Mouse (Mus musculus): Measurements from ENCODE around the gene Creb3l2. TPM values are rescaled to one million over a fixed set of nuclear protein-coding genes. Genes with fewer than 3 reads are reported as not detected.

Gene Creb3l2
- polyA plus RNA-seq (2012; rRNA removed): 6.6 and 6.8 TPM in 2 replicates

GRCm38 (mm10) chr6:37442041-37442667, at the start of gene Creb3l2:
Creb3l2 (minus strand) TSS chr6:37442146.
- under 1% methylated on average over 33 of the region's 33 CpGs for WGBS
- TF ChIP-seq CTCF (IDR thresholded peaks at IDR 0.05; ENCODE audit: extremely low read depth, insufficient read depth, insufficient read length, insufficient replicate concordance) (no peak), POLR2A (IDR thresholded peaks at IDR 0.05; ENCODE audit: low read depth, low read length) (peak; percentile 15; the same call in 1 of the 2 replicates)
- Histone ChIP-seq H3K4me1 (ENCODE audit: control insufficient read depth, insufficient read depth, insufficient read length) (peaks cover 2% of the 10 kb centered on the region; the same call in 1 of the 2 replicates), H3K27me3 (ENCODE audit: control insufficient read depth, insufficient read depth, low read length) (no peaks in the 10 kb centered on the region), H3K4me3 (ENCODE audit: extremely low read depth, insufficient read depth, insufficient read length) (peak within 1 kb of the TSS; percentile 76), H3K27ac (ENCODE audit: insufficient read depth, low read length) (peak within 1 kb of the TSS; percentile 44), H3K36me3 (ENCODE audit: control insufficient read depth, insufficient read depth, low read length) (no peaks in the 10 kb centered on the region)
- DNase-seq (ENCODE audit: low read depth in 1 of 2, low spot score in 2 of 2): peak; percentile 93 to 99

- DNase-seq (ENCODE audit: low read depth in 1 of 2, low spot score in 2 of 2): no peak
- H3K4me1 ChIP-seq (ENCODE audit: control insufficient read depth, insufficient read depth, insufficient read length): no peaks in the 10 kb centered on the region
- H3K36me3 ChIP-seq (ENCODE audit: control insufficient read depth, insufficient read depth, low read length): no peaks in the 10 kb centered on the region
- H3K4me3 ChIP-seq (ENCODE audit: extremely low read depth, insufficient read depth, insufficient read length): no peak overlapping the region
- no peak overlapping the region for H3K27ac ChIP-seq (ENCODE audit: insufficient read depth, low read length)
- WGBS: 87% methylated on average over 4 of the region's 4 CpGs
- H3K27me3 ChIP-seq (ENCODE audit: control insufficient read depth, insufficient read depth, low read length): no peaks in the 10 kb centered on the region
- no peak for TF ChIP-seq POLR2A (IDR thresholded peaks at IDR 0.05; ENCODE audit: low read depth, low read length)
- TF ChIP-seq CTCF (IDR thresholded peaks at IDR 0.05; ENCODE audit: extremely low read depth, insufficient read depth, insufficient read length, insufficient replicate concordance): no peak
Observed at GRCm38 (mm10) chr6:37486502-37486901, 44.6 kb upstream of the Creb3l2 start.

- no peak overlapping the region for H3K4me3 ChIP-seq (ENCODE audit: extremely low read depth, insufficient read depth, insufficient read length)
- no peak for TF ChIP-seq CTCF (IDR thresholded peaks at IDR 0.05; ENCODE audit: extremely low read depth, insufficient read depth, insufficient read length, insufficient replicate concordance)
- TF ChIP-seq POLR2A (IDR thresholded peaks at IDR 0.05; ENCODE audit: low read depth, low read length): no peak
- H3K4me1 ChIP-seq (ENCODE audit: control insufficient read depth, insufficient read depth, insufficient read length): no peaks in the 10 kb centered on the region
- WGBS: 76% methylated on average over 1 of the region's 1 CpGs
- no peak for DNase-seq (ENCODE audit: low read depth in 1 of 2, low spot score in 2 of 2)
- no peaks in the 10 kb centered on the region for H3K27me3 ChIP-seq (ENCODE audit: control insufficient read depth, insufficient read depth, low read length)
- H3K36me3 ChIP-seq (ENCODE audit: control insufficient read depth, insufficient read depth, low read length): no peaks in the 10 kb centered on the region
- no peak overlapping the region for H3K27ac ChIP-seq (ENCODE audit: insufficient read depth, low read length)
Observed at GRCm38 (mm10) chr6:37484588-37485070, 42.7 kb upstream of the Creb3l2 start.

GRCm38 (mm10) chr6:37483262-37483661, 41.3 kb upstream of the Creb3l2 start:
- Histone ChIP-seq H3K4me3 (ENCODE audit: extremely low read depth, insufficient read depth, insufficient read length) (no peak overlapping the region), H3K4me1 (ENCODE audit: control insufficient read depth, insufficient read depth, insufficient read length) (no peaks in the 10 kb centered on the region), H3K27ac (ENCODE audit: insufficient read depth, low read length) (no peak overlapping the region), H3K36me3 (ENCODE audit: control insufficient read depth, insufficient read depth, low read length) (no peaks in the 10 kb centered on the region), H3K27me3 (ENCODE audit: control insufficient read depth, insufficient read depth, low read length) (no peaks in the 10 kb centered on the region)
- WGBS: 72% methylated on average over 5 of the region's 5 CpGs
- DNase-seq (ENCODE audit: low read depth in 1 of 2, low spot score in 2 of 2): no peak
- TF ChIP-seq POLR2A (IDR thresholded peaks at IDR 0.05; ENCODE audit: low read depth, low read length) (no peak), CTCF (IDR thresholded peaks at IDR 0.05; ENCODE audit: extremely low read depth, insufficient read depth, insufficient read length, insufficient replicate concordance) (no peak)

GRCm38 (mm10) chr6:37481147-37481546, 39.2 kb upstream of the Creb3l2 start:
- WGBS: 57% methylated on average over 3 of the region's 3 CpGs
- DNase-seq (ENCODE audit: low read depth in 1 of 2, low spot score in 2 of 2): no peak
- TF ChIP-seq POLR2A (IDR thresholded peaks at IDR 0.05; ENCODE audit: low read depth, low read length) (no peak), CTCF (IDR thresholded peaks at IDR 0.05; ENCODE audit: extremely low read depth, insufficient read depth, insufficient read length, insufficient replicate concordance) (no peak)
- Histone ChIP-seq H3K4me3 (ENCODE audit: extremely low read depth, insufficient read depth, insufficient read length) (no peak overlapping the region), H3K36me3 (ENCODE audit: control insufficient read depth, insufficient read depth, low read length) (no peaks in the 10 kb centered on the region), H3K27me3 (ENCODE audit: control insufficient read depth, insufficient read depth, low read length) (no peaks in the 10 kb centered on the region), H3K4me1 (ENCODE audit: control insufficient read depth, insufficient read depth, insufficient read length) (no peaks in the 10 kb centered on the region), H3K27ac (ENCODE audit: insufficient read depth, low read length) (no peak overlapping the region)

GRCm38 (mm10) chr6:37480008-37480407, 38.1 kb upstream of the Creb3l2 start:
- Histone ChIP-seq H3K36me3 (ENCODE audit: control insufficient read depth, insufficient read depth, low read length) (no peaks in the 10 kb centered on the region), H3K27ac (ENCODE audit: insufficient read depth, low read length) (no peak overlapping the region), H3K4me3 (ENCODE audit: extremely low read depth, insufficient read depth, insufficient read length) (no peak overlapping the region), H3K4me1 (ENCODE audit: control insufficient read depth, insufficient read depth, insufficient read length) (no peaks in the 10 kb centered on the region), H3K27me3 (ENCODE audit: control insufficient read depth, insufficient read depth, low read length) (no peaks in the 10 kb centered on the region)
- TF ChIP-seq POLR2A (IDR thresholded peaks at IDR 0.05; ENCODE audit: low read depth, low read length) (no peak), CTCF (IDR thresholded peaks at IDR 0.05; ENCODE audit: extremely low read depth, insufficient read depth, insufficient read length, insufficient replicate concordance) (no peak)
- DNase-seq (ENCODE audit: low read depth in 1 of 2, low spot score in 2 of 2): no peak

GRCm38 (mm10) chr6:37478481-37478880, 36.5 kb upstream of the Creb3l2 start:
- H3K27ac ChIP-seq (ENCODE audit: insufficient read depth, low read length): no peak overlapping the region
- no peak for DNase-seq (ENCODE audit: low read depth in 1 of 2, low spot score in 2 of 2)
- TF ChIP-seq POLR2A (IDR thresholded peaks at IDR 0.05; ENCODE audit: low read depth, low read length) (no peak), CTCF (IDR thresholded peaks at IDR 0.05; ENCODE audit: extremely low read depth, insufficient read depth, insufficient read length, insufficient replicate concordance) (no peak)
- 84% methylated on average over 2 of the region's 2 CpGs for WGBS
- no peaks in the 10 kb centered on the region for H3K36me3 ChIP-seq (ENCODE audit: control insufficient read depth, insufficient read depth, low read length)
- no peaks in the 10 kb centered on the region for H3K27me3 ChIP-seq (ENCODE audit: control insufficient read depth, insufficient read depth, low read length)
- no peak overlapping the region for H3K4me3 ChIP-seq (ENCODE audit: extremely low read depth, insufficient read depth, insufficient read length)
- H3K4me1 ChIP-seq (ENCODE audit: control insufficient read depth, insufficient read depth, insufficient read length): no peaks in the 10 kb centered on the region
